Mouse (Mus musculus): ENCODE results near the gene Olfr988. TPM values are rescaled to one million over a fixed set of nuclear protein-coding genes. Genes with fewer than 3 reads are reported as not detected.
"Not testable (repeated sequence)": the region's sequence is repeated elsewhere in the genome, so short reads cannot be mapped to it uniquely, and the experiment has no call there.

Olfr988 gene
- total RNA-seq (2014; rRNA removed; ENCODE audit: low replicate concordance) (not detected in 2 replicates), polyA plus RNA-seq (2015; fragmentation: Nextera tagmentation; extraction: Ambion mirVana) (not detected in 2 replicates)

DNA sequence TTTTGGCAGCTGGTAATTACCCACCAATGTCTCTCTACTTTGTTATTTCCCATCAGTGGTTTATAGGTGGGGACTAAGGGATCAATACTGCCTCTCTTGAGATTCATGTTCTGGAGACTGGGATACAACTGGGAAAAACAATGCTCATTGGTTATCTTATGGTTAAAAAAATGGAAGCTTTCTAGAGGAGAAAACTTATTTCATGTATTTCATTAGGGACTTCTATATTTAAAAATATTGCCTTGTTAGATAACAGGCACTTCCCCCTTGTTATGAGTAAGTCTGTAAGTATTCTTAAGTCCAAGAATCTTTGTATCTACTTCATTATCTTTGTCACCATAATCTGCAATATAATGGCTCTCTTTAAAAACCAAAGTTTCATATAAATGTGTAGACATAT is at the start of gene Olfr988:
Gene Olfr988 (minus strand): TSS at position 101 of the 400 bp plus-strand sequence.
- H3K4me2 ChIP-seq (ENCODE audit: low read depth, low read length); ATAC-seq (ENCODE audit: insufficient read depth, low read depth); H3K9ac ChIP-seq (replicated peaks; ENCODE audit: low read depth, low read length); DNase-seq (ENCODE audit: low spot score); H3K27ac ChIP-seq (ENCODE audit: low read depth); H3K9me3 ChIP-seq (replicated peaks; ENCODE audit: control insufficient read depth, low read length); H3K36me3 ChIP-seq (replicated peaks; ENCODE audit: control insufficient read depth, insufficient read depth, low read length); H3K27me3 ChIP-seq (ENCODE audit: control insufficient read depth, insufficient read depth, low read length); H3K4me3 ChIP-seq (ENCODE audit: low read depth, low read length); H3K4me1 ChIP-seq (ENCODE audit: control insufficient read depth, insufficient read depth): not testable (repeated sequence)

DNA sequence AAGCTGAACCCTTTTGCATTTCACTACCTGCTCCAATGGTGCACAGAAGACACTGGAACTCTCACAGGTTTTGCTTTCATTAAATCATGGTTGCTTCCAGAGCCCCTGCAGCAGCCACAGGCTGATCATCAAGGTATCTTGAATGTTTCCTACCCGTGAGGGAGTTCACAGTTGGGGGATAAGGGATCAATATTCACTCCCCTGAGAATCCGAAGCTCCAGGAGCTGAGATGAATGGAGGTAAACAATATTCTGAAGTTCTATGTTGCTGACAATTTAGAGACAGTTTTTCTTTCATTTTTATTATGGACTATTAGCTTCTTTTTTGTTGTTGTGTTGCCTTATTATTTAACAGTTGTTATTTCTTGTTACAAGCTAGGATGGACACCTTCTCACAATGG is 46.3 kb upstream of the Olfr988 start, which contains the start of gene Olfr992:
Gene Olfr992 (minus strand): TSS at position 101 of the 400 bp plus-strand sequence.
- Histone ChIP-seq H3K4me1 (ENCODE audit: control insufficient read depth, insufficient read depth) (no peaks in the 10 kb centered on the region), H3K27ac (ENCODE audit: low read depth) (no peak within 1 kb of the TSS), H3K9me3 (replicated peaks; ENCODE audit: control insufficient read depth, low read length) (no peaks in the 10 kb centered on the region), H3K4me2 (ENCODE audit: low read depth, low read length) (no peak within 1 kb of the TSS), H3K36me3 (replicated peaks; ENCODE audit: control insufficient read depth, insufficient read depth, low read length) (no peaks in the 10 kb centered on the region), H3K9ac (replicated peaks; ENCODE audit: low read depth, low read length) (no peak within 1 kb of the TSS), H3K4me3 (ENCODE audit: low read depth, low read length) (no peak within 1 kb of the TSS), H3K27me3 (ENCODE audit: control insufficient read depth, insufficient read depth, low read length) (no peaks in the 10 kb centered on the region)
- DNase-seq (ENCODE audit: low spot score) (no peak), ATAC-seq (ENCODE audit: insufficient read depth, low read depth) (no peak)
- 40% methylated on average over 2 of the region's 2 CpGs for WGBS
- TF ChIP-seq EP300 (IDR thresholded peaks at IDR 0.05; ENCODE audit: low read depth) (no peak), CTCF (IDR thresholded peaks at IDR 0.05; ENCODE audit: low read depth) (no peak)

DNA sequence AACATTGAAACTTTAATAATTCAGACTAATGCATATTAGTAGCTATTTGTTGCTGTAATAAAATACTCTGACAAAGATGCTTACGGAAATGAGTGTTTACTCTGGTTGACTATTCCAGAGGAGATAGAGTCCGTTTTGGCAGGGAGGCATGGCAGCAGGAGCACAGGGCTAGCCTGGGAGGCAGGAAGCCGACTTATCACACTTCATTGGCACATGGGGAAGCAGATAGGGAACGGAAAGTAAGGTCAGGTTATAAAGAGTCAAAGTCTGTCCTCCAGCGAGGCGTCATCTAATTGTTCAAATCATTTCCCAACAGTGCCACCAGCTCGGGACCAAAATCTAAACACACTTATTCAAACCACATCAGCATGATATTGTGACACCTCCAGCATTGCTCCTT is 23.1 kb downstream of the Olfr988 start:
- H3K9ac ChIP-seq (replicated peaks; ENCODE audit: low read depth, low read length), result no peak overlapping the region
- no peak overlapping the region for H3K27ac ChIP-seq (ENCODE audit: low read depth)
- H3K36me3 ChIP-seq (replicated peaks; ENCODE audit: control insufficient read depth, insufficient read depth, low read length), result no peaks in the 10 kb centered on the region
- 47% methylated on average over 7 of the region's 7 CpGs for WGBS
- H3K4me2 ChIP-seq (ENCODE audit: low read depth, low read length), result no peak overlapping the region
- no peak for TF ChIP-seq CTCF (IDR thresholded peaks at IDR 0.05; ENCODE audit: low read depth)
- no peak for TF ChIP-seq EP300 (IDR thresholded peaks at IDR 0.05; ENCODE audit: low read depth)
- DNase-seq (ENCODE audit: low spot score) (no peak), ATAC-seq (ENCODE audit: insufficient read depth, low read depth) (no peak)
- H3K27me3 ChIP-seq (ENCODE audit: control insufficient read depth, insufficient read depth, low read length), result no peaks in the 10 kb centered on the region
- H3K4me1 ChIP-seq (ENCODE audit: control insufficient read depth, insufficient read depth), result no peaks in the 10 kb centered on the region
- no peak overlapping the region for H3K4me3 ChIP-seq (ENCODE audit: low read depth, low read length)
- H3K9me3 ChIP-seq (replicated peaks; ENCODE audit: control insufficient read depth, low read length), result no peaks in the 10 kb centered on the region

- not testable (repeated sequence) for DNase-seq (ENCODE audit: low spot score); ATAC-seq (ENCODE audit: insufficient read depth, low read depth); H3K27me3 ChIP-seq (ENCODE audit: control insufficient read depth, insufficient read depth, low read length)
Measured at GRCm38 (mm10) chr2:85339215-85339614, 23.8 kb downstream of the Olfr988 start, which contains the start of gene Olfr987. TSS of gene Olfr987 (minus strand) at chr2:85339315.

GRCm38 (mm10) chr2:85319106-85319505 is 43.9 kb downstream of the Olfr988 start:
- Histone ChIP-seq H3K9ac (replicated peaks; ENCODE audit: low read depth, low read length) (no peak overlapping the region), H3K4me3 (ENCODE audit: low read depth, low read length) (no peak overlapping the region), H3K36me3 (replicated peaks; ENCODE audit: control insufficient read depth, insufficient read depth, low read length) (no peaks in the 10 kb centered on the region), H3K4me1 (ENCODE audit: control insufficient read depth, insufficient read depth) (no peaks in the 10 kb centered on the region), H3K9me3 (replicated peaks; ENCODE audit: control insufficient read depth, low read length) (no peaks in the 10 kb centered on the region), H3K27me3 (ENCODE audit: control insufficient read depth, insufficient read depth, low read length) (no peaks in the 10 kb centered on the region), H3K4me2 (ENCODE audit: low read depth, low read length) (no peak overlapping the region), H3K27ac (ENCODE audit: low read depth) (no peak overlapping the region)
- WGBS, result 73% methylated on average over 1 of the region's 1 CpGs
- TF ChIP-seq CTCF (IDR thresholded peaks at IDR 0.05; ENCODE audit: low read depth), result no peak
- no peak for TF ChIP-seq EP300 (IDR thresholded peaks at IDR 0.05; ENCODE audit: low read depth)
- no peak for DNase-seq (ENCODE audit: low spot score)
- no peak for ATAC-seq (ENCODE audit: insufficient read depth, low read depth)

More at GRCm38 (mm10) chr2:85339215-85339614, 23.8 kb downstream of the Olfr988 start, which contains the start of gene Olfr987:
- not testable (repeated sequence) for H3K36me3 ChIP-seq (replicated peaks; ENCODE audit: control insufficient read depth, insufficient read depth, low read length); H3K4me1 ChIP-seq (ENCODE audit: control insufficient read depth, insufficient read depth); H3K9ac ChIP-seq (replicated peaks; ENCODE audit: low read depth, low read length); H3K4me3 ChIP-seq (ENCODE audit: low read depth, low read length); H3K9me3 ChIP-seq (replicated peaks; ENCODE audit: control insufficient read depth, low read length); H3K4me2 ChIP-seq (ENCODE audit: low read depth, low read length); H3K27ac ChIP-seq (ENCODE audit: low read depth)

Other genes with a start within 250 kb of the Olfr988 start
- gene Aplnr, start 227.0 kb downstream of the Olfr988 start, total RNA-seq (2014; rRNA removed; ENCODE audit: low replicate concordance), result 39.5 and 47.7 TPM in 2 replicates
- gene Aplnr, start 227.0 kb downstream of the Olfr988 start, polyA plus RNA-seq (2015; fragmentation: Nextera tagmentation; extraction: Ambion mirVana), result 54.0 and 59.0 TPM in 2 replicates
- gene Lrrc55, start 166.0 kb downstream of the Olfr988 start, total RNA-seq (2014; rRNA removed; ENCODE audit: low replicate concordance), result 0.35 and 0.38 TPM in 2 replicates
- gene Lrrc55, start 166.0 kb downstream of the Olfr988 start, polyA plus RNA-seq (2015; fragmentation: Nextera tagmentation; extraction: Ambion mirVana), result 0.40 and 0.52 TPM in 2 replicates
- gene Olfr987, start 23.9 kb downstream of the Olfr988 start, total RNA-seq (2014; rRNA removed; ENCODE audit: low replicate concordance), result not detected in 2 replicates
- not detected in 2 replicates for gene Olfr987, start 23.9 kb downstream of the Olfr988 start, polyA plus RNA-seq (2015; fragmentation: Nextera tagmentation; extraction: Ambion mirVana)
- not detected in 2 replicates for gene Olfr992, start 46.2 kb upstream of the Olfr988 start, total RNA-seq (2014; rRNA removed; ENCODE audit: low replicate concordance)
- not detected in 2 replicates for gene Olfr992, start 46.2 kb upstream of the Olfr988 start, polyA plus RNA-seq (2015; fragmentation: Nextera tagmentation; extraction: Ambion mirVana)
- gene Olfr993, start 51.6 kb upstream of the Olfr988 start, total RNA-seq (2014; rRNA removed; ENCODE audit: low replicate concordance), result not detected in 2 replicates
- not detected in 2 replicates for gene Olfr993, start 51.6 kb upstream of the Olfr988 start, polyA plus RNA-seq (2015; fragmentation: Nextera tagmentation; extraction: Ambion mirVana)
- not detected in 2 replicates for gene Olfr994, start 73.2 kb upstream of the Olfr988 start, total RNA-seq (2014; rRNA removed; ENCODE audit: low replicate concordance)
- not detected in 2 replicates for gene Olfr994, start 73.2 kb upstream of the Olfr988 start, polyA plus RNA-seq (2015; fragmentation: Nextera tagmentation; extraction: Ambion mirVana)
- gene Olfr995, start 80.4 kb upstream of the Olfr988 start, total RNA-seq (2014; rRNA removed; ENCODE audit: low replicate concordance), result not detected in 2 replicates
- gene Olfr995, start 80.4 kb upstream of the Olfr988 start, polyA plus RNA-seq (2015; fragmentation: Nextera tagmentation; extraction: Ambion mirVana), result not detected in 2 replicates
- not detected in 2 replicates for gene 4833423E24Rik, start 155.8 kb upstream of the Olfr988 start, total RNA-seq (2014; rRNA removed; ENCODE audit: low replicate concordance)
- gene 4833423E24Rik, start 155.8 kb upstream of the Olfr988 start, polyA plus RNA-seq (2015; fragmentation: Nextera tagmentation; extraction: Ambion mirVana), result not detected in 2 replicates
- not detected in 2 replicates for gene Olfr996, start 216.0 kb upstream of the Olfr988 start, total RNA-seq (2014; rRNA removed; ENCODE audit: low replicate concordance)
- gene Olfr996, start 216.0 kb upstream of the Olfr988 start, polyA plus RNA-seq (2015; fragmentation: Nextera tagmentation; extraction: Ambion mirVana), result not detected in 2 replicates
- not detected in 2 replicates for gene Olfr998, start 225.7 kb upstream of the Olfr988 start, total RNA-seq (2014; rRNA removed; ENCODE audit: low replicate concordance)
- gene Olfr998, start 225.7 kb upstream of the Olfr988 start, polyA plus RNA-seq (2015; fragmentation: Nextera tagmentation; extraction: Ambion mirVana), result not detected in 2 replicates
- gene Olfr1000, start 248.7 kb upstream of the Olfr988 start, total RNA-seq (2014; rRNA removed; ENCODE audit: low replicate concordance), result not detected in 2 replicates
- gene Olfr1000, start 248.7 kb upstream of the Olfr988 start, polyA plus RNA-seq (2015; fragmentation: Nextera tagmentation; extraction: Ambion mirVana), result not detected in 2 replicates